Mouse (Mus musculus): ENCODE data around the gene H2-T24.
A peak's percentile ranks its signal among the peaks of the same experiment; 100 is the strongest.
"Not testable (repeated sequence)": the region's sequence is repeated elsewhere in the genome, so short reads cannot be mapped to it uniquely, and the experiment has no call there.

The H2-T24 gene

GRCm38 (mm10) chr17:36023710-36024654 lies 3.6 kb upstream of the H2-T24 start:
- no peak for DNase-seq (ENCODE audit: low spot score in 2 of 2)

- DNase-seq (ENCODE audit: low spot score in 2 of 2): no peak
These were observed 2.6 kb upstream of the H2-T24 start for GRCm38 (mm10) chr17:36022922-36023321.

GRCm38 (mm10) chr17:36022098-36022497 lies 1.7 kb upstream of the H2-T24 start:
- no peak for DNase-seq (ENCODE audit: low spot score in 2 of 2)

- no peak for DNase-seq (ENCODE audit: low spot score in 2 of 2)
These were observed 949 bp upstream of the H2-T24 start for GRCm38 (mm10) chr17:36021309-36021708.

- DNase-seq (ENCODE audit: low spot score in 2 of 2): no peak
These were observed 841 bp downstream of the H2-T24 start for GRCm38 (mm10) chr17:36019519-36019918.

- DNase-seq (ENCODE audit: low spot score in 2 of 2): no peak
These were observed 1.4 kb downstream of the H2-T24 start for GRCm38 (mm10) chr17:36018979-36019378.

GRCm38 (mm10) chr17:36017046-36017445 lies 3.3 kb downstream of the H2-T24 start:
- no peak for DNase-seq (ENCODE audit: low spot score in 2 of 2)

GRCm38 (mm10) chr17:36014977-36015376 lies 5.4 kb downstream of the H2-T24 start:
- no peak for DNase-seq (ENCODE audit: low spot score in 2 of 2)

- not testable (repeated sequence) for DNase-seq (ENCODE audit: low spot score in 2 of 2)
These were observed 16.0 kb downstream of the H2-T24 start for GRCm38 (mm10) chr17:36004409-36004808.

GRCm38 (mm10) chr17:36003331-36003730 lies 17.0 kb downstream of the H2-T24 start:
- no peak for DNase-seq (ENCODE audit: low spot score in 2 of 2)

GRCm38 (mm10) chr17:36001966-36002365 lies 18.4 kb downstream of the H2-T24 start:
- peak in 1 of 2 experiments; percentile 58 for DNase-seq (ENCODE audit: low spot score in 2 of 2)

GRCm38 (mm10) chr17:36001121-36001897 lies 19.1 kb downstream of the H2-T24 start:
- no peak for DNase-seq (ENCODE audit: low spot score in 2 of 2)

- no peak for DNase-seq (ENCODE audit: low spot score in 2 of 2)
These were observed 20.0 kb downstream of the H2-T24 start for GRCm38 (mm10) chr17:36000349-36000748.

GRCm38 (mm10) chr17:35999356-35999755 lies 21.0 kb downstream of the H2-T24 start:
- no peak for DNase-seq (ENCODE audit: low spot score in 2 of 2)

GRCm38 (mm10) chr17:35998545-35999305 lies 21.6 kb downstream of the H2-T24 start:
- DNase-seq (ENCODE audit: low spot score in 2 of 2): no peak

GRCm38 (mm10) chr17:35997713-35998510 lies 22.4 kb downstream of the H2-T24 start:
- DNase-seq (ENCODE audit: low spot score in 2 of 2): no peak

- DNase-seq (ENCODE audit: low spot score in 2 of 2): peak; percentile 95 to 97
These were observed 23.4 kb downstream of the H2-T24 start for GRCm38 (mm10) chr17:35996949-35997348.

- DNase-seq (ENCODE audit: low spot score in 2 of 2): no peak
These were observed 25.5 kb downstream of the H2-T24 start for GRCm38 (mm10) chr17:35994879-35995240.

GRCm38 (mm10) chr17:35994175-35994878 lies 26.0 kb downstream of the H2-T24 start:
- DNase-seq (ENCODE audit: low spot score in 2 of 2): peak; percentile 78 to 87

GRCm38 (mm10) chr17:35993675-35994074 lies 26.7 kb downstream of the H2-T24 start:
- DNase-seq (ENCODE audit: low spot score in 2 of 2): peak; percentile 73 to 84
